ENCODE assay signal across 8 mouse cellular contexts in the genomic region with DNA sequence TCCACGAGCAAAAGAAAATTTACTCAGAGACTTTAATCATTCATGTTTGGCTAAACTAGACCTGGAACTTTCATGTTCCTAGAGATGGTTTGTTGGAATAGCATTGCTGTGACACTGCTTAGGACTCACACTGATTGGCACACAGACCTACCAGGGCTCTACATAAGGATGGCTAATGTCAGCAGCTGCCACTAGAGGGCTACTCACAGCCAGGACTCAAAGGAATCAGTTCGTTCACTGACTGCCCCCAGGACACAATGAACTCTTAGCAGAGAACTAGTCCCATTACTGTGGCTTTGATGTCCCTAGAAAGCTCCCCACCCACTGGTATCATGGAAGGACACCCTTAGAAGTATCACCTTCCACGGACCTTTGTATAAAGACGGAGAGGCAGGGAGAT.
A peak's percentile ranks its signal among the peaks of the same experiment; 100 is the strongest.
DNase-seq lines count a peak whose midpoint lies in the region; ATAC-seq and TF ChIP-seq lines count a peak whose summit lies in the region.

No protein-coding gene starts in this region.

- no peak overlapping the region for H3K9ac ChIP-seq in heart, adult 2 months (ENCODE audit: low read depth, low read length)
- no peak overlapping the region for H3K9ac ChIP-seq in embryonic facial prominence, embryonic 11.5 days (replicated peaks; ENCODE audit: low read length)

- no peak for ATAC-seq in embryonic facial prominence, embryonic 11.5 days (replicated peaks; ENCODE audit: insufficient number of reproducible peaks, low FRiP score, low TSS enrichment, low read depth)

- no peak for DNase-seq in heart, adult 2 months
- no peak for DNase-seq in heart, embryonic 10.5 days (ENCODE audit: low spot score)
- DNase-seq in testis, postnatal 14 days (ENCODE audit: low spot score) = no peak
- peak; percentile 71 for DNase-seq in embryonic facial prominence, embryonic 11.5 days (ENCODE audit: low spot score)
- peak; percentile 28 for DNase-seq in splenic B cell, adult 2 months (ENCODE audit: low read depth, low spot score)
- DNase-seq in layer of hippocampus, postnatal 10 days (ENCODE audit: low spot score in 2 of 2) = no peak
- no peak for DNase-seq in ovary, postnatal 14 days (ENCODE audit: low spot score)

- no peaks in the 10 kb centered on the region for H3K36me3 ChIP-seq in heart, adult 2 months (ENCODE audit: control insufficient read depth, insufficient read depth, low read length)
- no peaks in the 10 kb centered on the region for H3K36me3 ChIP-seq in heart, embryonic 10.5 days
- no peaks in the 10 kb centered on the region for H3K36me3 ChIP-seq in testis, adult 2 months (ENCODE audit: control insufficient read depth, insufficient read depth, low read length)
- no peaks in the 10 kb centered on the region for H3K36me3 ChIP-seq in embryonic facial prominence, embryonic 11.5 days (replicated peaks; ENCODE audit: control insufficient read depth, insufficient read depth, low read depth, low read length)
- no peaks in the 10 kb centered on the region for H3K36me3 ChIP-seq in splenic B cell, adult 2 months (ENCODE audit: control insufficient read depth, insufficient read depth, low read length, poor library complexity, severe bottlenecking)

- TF ChIP-seq CTCF in heart, adult 2 months (IDR thresholded peaks at IDR 0.05) = peak; percentile 68
- TF ChIP-seq CTCF in testis, adult 2 months (IDR thresholded peaks at IDR 0.05; ENCODE audit: control insufficient read depth, insufficient read depth, insufficient replicate concordance, low read depth, low read length) = peak; percentile 26; the same call in 1 of the 2 replicates

- H3K27ac ChIP-seq in heart, adult 2 months = no peak overlapping the region
- no peak overlapping the region for H3K27ac ChIP-seq in heart, embryonic 10.5 days
- no peak overlapping the region for H3K27ac ChIP-seq in testis, adult 2 months (ENCODE audit: control insufficient read depth, insufficient read depth, low read depth, low read length)
- H3K27ac ChIP-seq in embryonic facial prominence, embryonic 11.5 days (replicated peaks; ENCODE audit: low read depth, low read length) = no peak overlapping the region

- no peaks in the 10 kb centered on the region for H3K4me1 ChIP-seq in heart, adult 2 months (ENCODE audit: control insufficient read depth, insufficient read depth, low read length)
- H3K4me1 ChIP-seq in heart, embryonic 10.5 days = no peaks in the 10 kb centered on the region
- H3K4me1 ChIP-seq in testis, adult 2 months (ENCODE audit: control insufficient read depth, insufficient read depth, low read length) = no peaks in the 10 kb centered on the region
- H3K4me1 ChIP-seq in embryonic facial prominence, embryonic 11.5 days (ENCODE audit: control insufficient read depth, insufficient read depth, low read length) = no peaks in the 10 kb centered on the region

- H3K4me3 ChIP-seq in heart, adult 2 months = no peak overlapping the region
- no peak overlapping the region for H3K4me3 ChIP-seq in heart, embryonic 10.5 days
- H3K4me3 ChIP-seq in testis, adult 2 months (ENCODE audit: control insufficient read depth, low read depth, low read length) = no peak overlapping the region
- no peak overlapping the region for H3K4me3 ChIP-seq in embryonic facial prominence, embryonic 11.5 days (ENCODE audit: low read depth, low read length)

- no peaks in the 10 kb centered on the region for H3K79me2 ChIP-seq in heart, adult 2 months (replicated peaks; ENCODE audit: control insufficient read depth, insufficient read depth, low read length)

- TF ChIP-seq EP300 in heart, adult 2 months (IDR thresholded peaks at IDR 0.05; ENCODE audit: insufficient read depth, low read depth, low read length) = no peak

- intact Hi-C loops in heart, adult 2 months (cut with DNase I) = no loop called here

- TF ChIP-seq POLR2A in heart, adult 2 months (IDR thresholded peaks at IDR 0.05; ENCODE audit: insufficient read depth, low read depth, low read length) = no peak
- no peak for TF ChIP-seq POLR2A in testis, adult 2 months (IDR thresholded peaks at IDR 0.05; ENCODE audit: control insufficient read depth, low read depth, low read length)

- H3K27me3 ChIP-seq in heart, adult 2 months (ENCODE audit: control insufficient read depth, insufficient read depth, low read length) = no peaks in the 10 kb centered on the region
- H3K27me3 ChIP-seq in heart, embryonic 10.5 days (ENCODE audit: insufficient read depth, poor library complexity, severe bottlenecking) = no peaks in the 10 kb centered on the region
- no peaks in the 10 kb centered on the region for H3K27me3 ChIP-seq in testis, adult 2 months (ENCODE audit: control insufficient read depth, insufficient read depth, low read length)
- no peaks in the 10 kb centered on the region for H3K27me3 ChIP-seq in embryonic facial prominence, embryonic 11.5 days (ENCODE audit: control insufficient read depth, insufficient read depth, low read length)
- no peaks in the 10 kb centered on the region for H3K27me3 ChIP-seq in splenic B cell, adult 2 months (ENCODE audit: control insufficient read depth, insufficient read depth, low read length, poor library complexity, severe bottlenecking)

- 40% methylated on average over 4 of the region's 4 CpGs for WGBS in heart, adult 2 months
- WGBS in heart, embryonic 10.5 days = 27% methylated on average over 4 of the region's 4 CpGs
- WGBS in embryonic facial prominence, embryonic 11.5 days = 33% methylated on average over 4 of the region's 4 CpGs

- H3K9me3 ChIP-seq in heart, embryonic 10.5 days = no peaks in the 10 kb centered on the region
- no peaks in the 10 kb centered on the region for H3K9me3 ChIP-seq in embryonic facial prominence, embryonic 11.5 days (replicated peaks; ENCODE audit: control insufficient read depth, low read length)

- H3K4me2 ChIP-seq in embryonic facial prominence, embryonic 11.5 days (ENCODE audit: low read depth, low read length) = no peak overlapping the region

Comparison
In these comparisons a context has a peak if more than half of its experiments do, and no peak if none do; other contexts are left out.
1. DNase-seq: peak in embryonic facial prominence, embryonic 11.5 days (single experiment) and splenic B cell, adult 2 months (single experiment); none in heart, adult 2 months (0 of 2), heart, embryonic 10.5 days (single experiment), testis, postnatal 14 days (single experiment), layer of hippocampus, postnatal 10 days (0 of 2) and ovary, postnatal 14 days (single experiment).